Mouse (Mus musculus): ENCODE data around the gene Lgals7. TPM values are rescaled to one million over a fixed set of nuclear protein-coding genes. Genes with fewer than 3 reads are reported as not detected.

The Lgals7 gene
- total and polyA plus RNA-seq, 3 experiments, result 0.61 to 4.0 TPM; not detected in 1

DNA sequence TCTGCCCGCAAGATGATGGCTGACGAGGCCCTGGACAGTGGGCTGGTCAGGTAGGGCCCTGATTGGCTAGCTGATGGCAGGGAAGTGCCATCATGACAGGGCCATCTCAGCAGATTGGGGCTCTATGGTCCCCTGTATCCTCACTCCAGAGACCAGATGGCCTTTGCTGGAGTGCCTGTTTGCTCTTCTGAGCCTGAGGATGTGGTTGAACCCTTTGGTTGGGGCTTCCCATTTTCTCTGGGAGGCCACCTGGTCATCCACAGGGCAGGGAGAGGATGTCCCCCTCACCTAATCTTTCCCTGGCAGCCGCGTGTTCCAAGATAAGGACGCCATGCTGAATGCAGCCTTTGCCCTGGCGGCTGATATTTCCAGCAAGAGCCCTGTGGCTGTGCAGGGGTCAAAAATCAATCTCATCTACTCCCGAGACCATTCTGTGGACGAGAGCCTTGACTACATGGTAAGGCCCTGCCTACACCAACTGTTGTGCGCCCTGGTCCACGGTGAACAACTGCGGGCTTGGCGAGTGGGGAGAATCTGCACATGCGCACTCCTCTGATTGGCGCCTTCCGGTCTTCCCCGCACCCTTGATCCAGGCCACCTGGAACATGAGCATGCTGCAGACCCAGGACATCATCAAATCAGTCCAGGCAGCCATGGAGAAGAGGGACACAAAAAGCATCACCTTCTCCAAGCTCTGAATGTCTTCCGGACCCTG, 32.1 kb upstream of the Lgals7 start:
- Histone ChIP-seq H3K9ac (ENCODE audit: low read depth, low read length) (no peak overlapping the region), H3K27ac (peak overlapping the region; percentile 65), H3K27me3 (ENCODE audit: control insufficient read depth, insufficient read depth, low read length) (no peaks in the 10 kb centered on the region), H3K36me3 (ENCODE audit: control insufficient read depth, insufficient read depth, low read length) (peaks cover 16% of the 10 kb centered on the region), H3K4me1 (ENCODE audit: control insufficient read depth, insufficient read depth, low read length) (peaks cover 4% of the 10 kb centered on the region), H3K79me2 (replicated peaks; ENCODE audit: control insufficient read depth, insufficient read depth, low read length) (no peaks in the 10 kb centered on the region), H3K4me3 (no peak overlapping the region)
- TF ChIP-seq EP300 (IDR thresholded peaks at IDR 0.05; ENCODE audit: insufficient read depth, low read depth, low read length), result no peak
- TF ChIP-seq CTCF (IDR thresholded peaks at IDR 0.05), result no peak
- no peak for TF ChIP-seq POLR2A (IDR thresholded peaks at IDR 0.05; ENCODE audit: insufficient read depth, low read depth, low read length)
- WGBS, result 67% methylated on average over 17 of the region's 17 CpGs
- intact Hi-C loops (cut with DNase I), result no loop called here
- peak in 1 of 2 experiments; percentile 25 for DNase-seq

DNA sequence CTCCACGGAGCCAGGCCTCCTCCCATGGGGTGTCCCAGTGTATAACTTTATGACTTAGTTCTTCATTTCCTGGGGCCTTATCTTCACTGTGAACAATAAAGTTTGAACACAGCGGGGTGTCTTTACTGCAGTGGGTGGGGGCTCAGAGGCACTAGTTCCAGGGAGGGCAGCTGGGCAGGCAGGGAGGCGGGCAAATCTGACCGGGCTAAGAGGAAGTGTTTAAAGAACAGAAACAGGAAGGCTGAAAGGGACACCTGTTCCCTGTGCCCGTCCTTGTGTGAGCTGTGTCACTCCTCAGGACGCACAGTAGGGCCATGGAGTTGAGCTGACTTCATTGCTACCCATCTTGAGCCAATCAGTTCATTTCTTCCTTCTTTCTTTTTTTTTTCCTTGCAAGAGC, 31.5 kb upstream of the Lgals7 start:
- Histone ChIP-seq H3K27ac (peak overlapping the region; percentile 65; the same call in 1 of the 2 replicates), H3K79me2 (replicated peaks; ENCODE audit: control insufficient read depth, insufficient read depth, low read length) (no peaks in the 10 kb centered on the region), H3K36me3 (ENCODE audit: control insufficient read depth, insufficient read depth, low read length) (peaks cover 14% of the 10 kb centered on the region), H3K27me3 (ENCODE audit: control insufficient read depth, insufficient read depth, low read length) (no peaks in the 10 kb centered on the region), H3K4me3 (no peak overlapping the region), H3K4me1 (ENCODE audit: control insufficient read depth, insufficient read depth, low read length) (peaks cover 3% of the 10 kb centered on the region), H3K9ac (ENCODE audit: low read depth, low read length) (no peak overlapping the region)
- intact Hi-C loops (cut with DNase I), result no loop called here
- DNase-seq, result no peak
- 52% methylated on average over 6 of the region's 6 CpGs for WGBS
- TF ChIP-seq CTCF (IDR thresholded peaks at IDR 0.05), result no peak
- TF ChIP-seq EP300 (IDR thresholded peaks at IDR 0.05; ENCODE audit: insufficient read depth, low read depth, low read length), result no peak
- no peak for TF ChIP-seq POLR2A (IDR thresholded peaks at IDR 0.05; ENCODE audit: insufficient read depth, low read depth, low read length)

DNA sequence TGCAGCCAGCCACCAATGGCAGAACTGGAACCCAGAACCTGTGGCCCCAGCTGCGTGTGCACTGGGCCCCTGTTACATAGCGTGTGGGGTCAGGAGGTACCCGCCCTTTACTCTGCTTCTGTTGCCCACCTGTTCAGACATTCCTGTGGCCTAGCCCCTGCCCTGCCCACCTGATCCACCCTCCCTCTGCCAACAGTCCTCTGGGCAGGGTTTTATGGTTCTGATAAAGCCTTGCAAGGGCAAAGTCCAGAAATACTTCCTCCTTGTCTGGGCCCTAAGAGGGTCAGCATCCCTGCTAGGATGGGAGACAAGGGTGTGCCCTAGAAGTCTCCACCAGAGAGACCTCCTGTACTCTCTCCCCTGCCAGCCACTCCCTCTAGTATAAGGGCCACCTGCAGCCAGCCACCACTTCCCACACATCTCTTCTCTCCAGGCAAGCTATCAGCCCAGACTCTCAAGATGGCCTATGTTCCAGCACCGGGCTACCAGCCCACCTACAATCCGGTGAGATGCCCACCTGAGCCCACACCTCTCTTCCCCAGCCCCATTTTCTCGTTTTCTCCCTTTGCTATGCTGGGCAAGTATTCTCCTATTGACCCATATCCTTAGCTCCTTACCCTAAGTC, 29.8 kb upstream of the Lgals7 start, which contains the start of gene Lgals4:
Gene Lgals4, plus strand, starts transcription at position 132 of the 625 bp plus-strand sequence.
- DNase-seq, result no peak
- peaks cover 6% of the 10 kb centered on the region; the same call in 1 of the 2 replicates for H3K36me3 ChIP-seq (ENCODE audit: control insufficient read depth, insufficient read depth, low read length)
- no peak within 1 kb of the TSS for H3K4me3 ChIP-seq
- peaks cover 3% of the 10 kb centered on the region for H3K4me1 ChIP-seq (ENCODE audit: control insufficient read depth, insufficient read depth, low read length)
- H3K9ac ChIP-seq (ENCODE audit: low read depth, low read length), result no peak within 1 kb of the TSS
- WGBS, result 82% methylated on average over 6 of the region's 6 CpGs
- H3K79me2 ChIP-seq (replicated peaks; ENCODE audit: control insufficient read depth, insufficient read depth, low read length), result no peaks in the 10 kb centered on the region
- no peak; the same call in 1 of the 2 replicates for TF ChIP-seq POLR2A (IDR thresholded peaks at IDR 0.05; ENCODE audit: insufficient read depth, low read depth, low read length)
- TF ChIP-seq CTCF (IDR thresholded peaks at IDR 0.05), result no peak
- TF ChIP-seq EP300 (IDR thresholded peaks at IDR 0.05; ENCODE audit: insufficient read depth, low read depth, low read length), result no peak
- intact Hi-C loops (cut with DNase I), result no loop called here
- H3K27me3 ChIP-seq (ENCODE audit: control insufficient read depth, insufficient read depth, low read length), result no peaks in the 10 kb centered on the region
- no peak within 1 kb of the TSS for H3K27ac ChIP-seq

DNA sequence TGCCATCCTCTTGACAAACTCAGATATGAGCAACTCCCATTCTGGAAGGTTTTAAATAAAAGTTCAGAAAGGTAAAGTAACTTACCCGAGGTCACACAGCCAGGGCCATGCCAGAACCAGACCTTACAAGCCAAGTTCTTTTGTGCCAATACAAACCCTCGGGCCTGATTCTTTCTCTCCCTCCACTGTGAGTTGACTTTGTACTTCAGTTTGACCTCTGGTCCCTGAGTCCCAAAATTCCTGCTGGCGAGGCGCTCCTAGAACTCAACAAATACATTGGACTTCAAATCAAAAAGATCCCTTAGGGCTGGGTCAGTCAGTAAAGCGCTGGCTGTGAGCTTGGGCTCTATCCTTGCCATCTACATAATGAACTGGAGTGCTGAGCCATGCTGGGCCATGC, 26.7 kb upstream of the Lgals7 start:
- no peak overlapping the region for H3K4me3 ChIP-seq
- H3K27ac ChIP-seq, result no peak overlapping the region
- H3K79me2 ChIP-seq (replicated peaks; ENCODE audit: control insufficient read depth, insufficient read depth, low read length), result no peaks in the 10 kb centered on the region
- H3K9ac ChIP-seq (ENCODE audit: low read depth, low read length), result no peak overlapping the region
- H3K4me1 ChIP-seq (ENCODE audit: control insufficient read depth, insufficient read depth, low read length), result no peaks in the 10 kb centered on the region
- intact Hi-C loops (cut with DNase I), result no loop called here
- H3K36me3 ChIP-seq (ENCODE audit: control insufficient read depth, insufficient read depth, low read length), result 0 out of 2 replicates have a peak, but pooled peaks cover 2% of the 10 kb centered on the region
- peak in 1 of 2 experiments; percentile 17 for DNase-seq
- no peaks in the 10 kb centered on the region for H3K27me3 ChIP-seq (ENCODE audit: control insufficient read depth, insufficient read depth, low read length)
- 79% methylated on average over 5 of the region's 5 CpGs for WGBS
- no peak for TF ChIP-seq POLR2A (IDR thresholded peaks at IDR 0.05; ENCODE audit: insufficient read depth, low read depth, low read length)
- TF ChIP-seq EP300 (IDR thresholded peaks at IDR 0.05; ENCODE audit: insufficient read depth, low read depth, low read length), result no peak
- no peak for TF ChIP-seq CTCF (IDR thresholded peaks at IDR 0.05)

DNA sequence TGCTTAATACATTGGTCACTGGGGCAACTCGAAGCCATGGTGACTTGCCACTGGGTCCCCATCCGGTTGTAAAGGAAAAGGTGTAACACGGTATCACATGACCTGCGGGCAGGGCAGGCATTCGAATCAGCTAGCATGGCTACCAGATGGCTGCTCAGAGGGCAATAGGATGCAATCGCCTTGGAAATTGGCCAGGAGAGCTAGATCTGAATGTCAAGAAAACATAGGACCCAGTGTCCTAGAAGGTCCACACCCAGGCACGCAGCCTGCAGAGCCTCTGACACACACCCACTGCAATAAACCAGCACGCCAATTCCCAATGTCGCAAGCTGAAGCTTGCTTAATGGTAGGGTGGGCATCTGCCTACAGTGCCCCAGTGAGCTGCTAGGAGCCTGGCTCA, 25.3 kb upstream of the Lgals7 start:
- peak in 1 of 2 experiments; percentile 12 for DNase-seq

DNA sequence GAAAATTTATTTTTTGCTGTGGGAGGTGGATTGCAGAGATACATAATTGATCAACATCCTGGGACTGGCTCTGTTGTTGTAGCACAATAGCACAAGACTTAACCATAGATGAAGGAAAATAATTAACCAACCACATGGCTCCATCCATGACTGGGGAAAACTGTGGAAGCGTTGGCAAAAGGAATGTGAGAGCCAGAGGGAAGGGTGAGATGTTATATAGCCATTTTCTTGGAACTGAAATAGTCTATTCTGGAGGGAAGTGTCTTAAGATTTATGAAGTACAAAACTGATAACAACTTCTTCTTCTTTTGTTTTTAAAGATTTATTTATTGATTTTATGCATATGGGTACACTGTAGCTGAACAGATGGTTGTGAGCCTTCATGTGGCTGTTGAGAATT, 16.4 kb upstream of the Lgals7 start:
- intact Hi-C loops (cut with DNase I), result no loop called here
- TF ChIP-seq CTCF (IDR thresholded peaks at IDR 0.05) (no peak), POLR2A (IDR thresholded peaks at IDR 0.05; ENCODE audit: insufficient read depth, low read depth, low read length) (no peak), EP300 (IDR thresholded peaks at IDR 0.05; ENCODE audit: insufficient read depth, low read depth, low read length) (no peak)
- no peaks in the 10 kb centered on the region for H3K79me2 ChIP-seq (replicated peaks; ENCODE audit: control insufficient read depth, insufficient read depth, low read length)
- H3K9ac ChIP-seq (ENCODE audit: low read depth, low read length), result no peak overlapping the region
- whole genome bisulfite sequencing, result 80% methylated on average over 1 of the region's 1 CpGs
- no peaks in the 10 kb centered on the region for H3K36me3 ChIP-seq (ENCODE audit: control insufficient read depth, insufficient read depth, low read length)
- no peak overlapping the region for H3K27ac ChIP-seq
- no peaks in the 10 kb centered on the region; the same call in 1 of the 2 replicates for H3K4me1 ChIP-seq (ENCODE audit: control insufficient read depth, insufficient read depth, low read length)
- no peaks in the 10 kb centered on the region for H3K27me3 ChIP-seq (ENCODE audit: control insufficient read depth, insufficient read depth, low read length)
- no peak for DNase-seq
- no peak overlapping the region for H3K4me3 ChIP-seq

More for the DNA sequence above, 25.3 kb upstream of the Lgals7 start:
- intact Hi-C loops (cut with DNase I), result no loop called here
- H3K27me3 ChIP-seq (ENCODE audit: control insufficient read depth, insufficient read depth, low read length), result no peaks in the 10 kb centered on the region
- TF ChIP-seq POLR2A (IDR thresholded peaks at IDR 0.05; ENCODE audit: insufficient read depth, low read depth, low read length) (no peak), CTCF (IDR thresholded peaks at IDR 0.05) (no peak), EP300 (IDR thresholded peaks at IDR 0.05; ENCODE audit: insufficient read depth, low read depth, low read length) (no peak)
- no peak overlapping the region for H3K9ac ChIP-seq (ENCODE audit: low read depth, low read length)
- H3K36me3 ChIP-seq (ENCODE audit: control insufficient read depth, insufficient read depth, low read length), result no peaks in the 10 kb centered on the region
- no peak overlapping the region for H3K4me3 ChIP-seq
- H3K79me2 ChIP-seq (replicated peaks; ENCODE audit: control insufficient read depth, insufficient read depth, low read length), result no peaks in the 10 kb centered on the region
- WGBS, result 76% methylated on average over 9 of the region's 9 CpGs
- H3K27ac ChIP-seq, result no peak overlapping the region
- no peaks in the 10 kb centered on the region for H3K4me1 ChIP-seq (ENCODE audit: control insufficient read depth, insufficient read depth, low read length)
